Mouse (Mus musculus): ENCODE measurements around the gene Mab21l1.

DNA sequence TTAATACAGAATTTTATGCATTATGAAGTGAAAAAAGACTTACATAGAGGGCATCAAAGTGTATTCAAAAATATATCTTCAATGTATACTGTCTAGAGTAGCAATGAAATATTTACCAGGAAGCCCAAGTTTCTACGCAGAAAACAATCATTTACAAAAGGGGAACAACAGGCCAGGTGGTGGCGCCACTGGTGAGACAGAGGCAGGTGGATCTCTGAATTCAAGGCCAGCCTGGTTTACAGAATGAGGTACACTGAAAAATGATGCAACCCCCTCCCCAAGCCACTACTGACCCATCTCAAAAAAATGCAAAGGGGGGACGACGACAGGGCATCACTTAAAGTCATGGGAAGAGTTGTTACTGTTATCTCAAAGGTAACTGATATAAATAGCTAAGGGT, 29.8 kb upstream of the Mab21l1 start:
- TF ChIP-seq CTCF (IDR thresholded peaks at IDR 0.05; ENCODE audit: extremely low read depth, insufficient read length, insufficient replicate concordance, low read depth, low read length) (no peak), POLR2A (IDR thresholded peaks at IDR 0.05; ENCODE audit: low read depth, low read length) (no peak)

Data from small intestine, adult 2 months (tissue).